Mouse (Mus musculus) hindbrain, embryonic 10.5 days (tissue): ENCODE measurements at regions not wholly inside any gene's neighbourhood (a gene's known extent, or its start where the extent isn't known, plus 50 kb on each side); places are given as distances from the start of the nearest gene placed in this dataset.

ENCODE experiments used
- DNase-seq: peaks from one replicate; pipeline ENCODE4 v3.0.0-alpha.2; 2017; ENCODE audit warnings: low spot score
- H3K27ac ChIP-seq: fragments of 300-500 bp; sonication (generic); 2 replicates; pipeline ENCODE4 v1.5.1; 2016; ENCODE audit warnings: mild to moderate bottlenecking, moderate library complexity
- H3K27me3 ChIP-seq: fragments of 300-500 bp; sonication (generic); 2 replicates; pipeline ENCODE4 v1.6.1; 2016; ENCODE audit warnings: mild to moderate bottlenecking; ENCODE audit not compliant: poor library complexity, insufficient read depth, severe bottlenecking
- H3K36me3 ChIP-seq: fragments of 300-500 bp; sonication (generic); 2 replicates; pipeline ENCODE4 v1.6.1; 2016; ENCODE audit warnings: mild to moderate bottlenecking, moderate library complexity
- H3K4me1 ChIP-seq: fragments of 300-500 bp; sonication (generic); replicated peaks from 2 replicates; pipeline ENCODE4 v1.6.1; 2016; ENCODE audit warnings: mild to moderate bottlenecking
- H3K4me3 ChIP-seq: fragments of 300-500 bp; sonication (generic); 2 replicates; pipeline ENCODE4 v1.5.1; 2016; ENCODE audit warnings: mild to moderate bottlenecking, moderate library complexity
- H3K9me3 ChIP-seq: fragments of 300-500 bp; sonication (generic); 2 replicates; pipeline ENCODE4 v1.6.1; 2016; ENCODE audit warnings: mild to moderate bottlenecking, moderate library complexity
- WGBS: fragments of 180-500 bp; shearing (Covaris S2); methylation state at CpG from one replicate; pipeline ENCODE4 v1.1.7; 2016; 5-methylcytosine and 5-hydroxymethylcytosine counted together

- Histone ChIP-seq H3K4me3 (no peak overlapping the region), H3K27me3 (no peaks in the 10 kb centered on the region), H3K4me1 (peaks cover 3% of the 10 kb centered on the region; the same call in 1 of the 2 replicates), H3K9me3 (no peaks in the 10 kb centered on the region), H3K27ac (no peak overlapping the region), H3K36me3 (no peaks in the 10 kb centered on the region)
- no peak for DNase-seq
- WGBS = 86% methylated on average over 5 of the region's 5 CpGs
These were observed 155.3 kb upstream of the Plxnc1 start for GRCm38 (mm10) chr10:95099906-95100305.

- DNase-seq = no peak
- no peaks in the 10 kb centered on the region for H3K9me3 ChIP-seq
- peaks cover 20% of the 10 kb centered on the region for H3K4me1 ChIP-seq
- H3K27ac ChIP-seq = no peak overlapping the region
- no peak overlapping the region for H3K4me3 ChIP-seq
- WGBS = 81% methylated on average over 4 of the region's 4 CpGs
- no peaks in the 10 kb centered on the region for H3K36me3 ChIP-seq
- H3K27me3 ChIP-seq = no peaks in the 10 kb centered on the region
These were observed 151.2 kb upstream of the Plxnc1 start for GRCm38 (mm10) chr10:95095847-95096246.

- no peaks in the 10 kb centered on the region for H3K36me3 ChIP-seq
- no peak overlapping the region for H3K4me3 ChIP-seq
- no peak overlapping the region for H3K27ac ChIP-seq
- 77% methylated on average over 8 of the region's 8 CpGs for WGBS
- peaks cover 21% of the 10 kb centered on the region for H3K4me1 ChIP-seq
- H3K27me3 ChIP-seq = no peaks in the 10 kb centered on the region
- no peaks in the 10 kb centered on the region for H3K9me3 ChIP-seq
- no peak for DNase-seq
These were observed 150.1 kb upstream of the Plxnc1 start for GRCm38 (mm10) chr10:95094771-95095170.

- H3K27ac ChIP-seq = no peak overlapping the region
- H3K36me3 ChIP-seq = no peaks in the 10 kb centered on the region
- H3K27me3 ChIP-seq = peaks cover 8% of the 10 kb centered on the region
- no peak overlapping the region for H3K4me3 ChIP-seq
- H3K4me1 ChIP-seq = peaks cover 22% of the 10 kb centered on the region
- 53% methylated on average over 5 of the region's 5 CpGs for WGBS
- no peaks in the 10 kb centered on the region for H3K9me3 ChIP-seq
- no peak for DNase-seq
These were observed 148.6 kb upstream of the Plxnc1 start for GRCm38 (mm10) chr10:95093266-95093665.

GRCm38 (mm10) chr10:95091086-95091485, 146.5 kb upstream of the Plxnc1 start:
- no peak for DNase-seq
- peaks cover 26% of the 10 kb centered on the region for H3K4me1 ChIP-seq
- H3K27ac ChIP-seq = no peak overlapping the region
- H3K27me3 ChIP-seq = peaks cover 13% of the 10 kb centered on the region
- H3K36me3 ChIP-seq = no peaks in the 10 kb centered on the region
- H3K9me3 ChIP-seq = no peaks in the 10 kb centered on the region
- no peak overlapping the region for H3K4me3 ChIP-seq
- WGBS = 69% methylated on average over 6 of the region's 6 CpGs

- no peaks in the 10 kb centered on the region for H3K36me3 ChIP-seq
- DNase-seq = no peak
- H3K27me3 ChIP-seq = peaks cover 13% of the 10 kb centered on the region
- no peak overlapping the region for H3K27ac ChIP-seq
- peaks cover 26% of the 10 kb centered on the region for H3K4me1 ChIP-seq
- no peaks in the 10 kb centered on the region for H3K9me3 ChIP-seq
- H3K4me3 ChIP-seq = no peak overlapping the region
- 93% methylated on average over 4 of the region's 4 CpGs for WGBS
These were observed 146.0 kb upstream of the Plxnc1 start for GRCm38 (mm10) chr10:95090641-95091040.

GRCm38 (mm10) chr10:95090035-95090434, 145.4 kb upstream of the Plxnc1 start:
- no peak overlapping the region for H3K4me3 ChIP-seq
- H3K27me3 ChIP-seq = peaks cover 13% of the 10 kb centered on the region
- H3K9me3 ChIP-seq = no peaks in the 10 kb centered on the region
- 89% methylated on average over 9 of the region's 9 CpGs for WGBS
- H3K4me1 ChIP-seq = peaks cover 25% of the 10 kb centered on the region
- no peaks in the 10 kb centered on the region for H3K36me3 ChIP-seq
- no peak overlapping the region for H3K27ac ChIP-seq
- DNase-seq = no peak

GRCm38 (mm10) chr10:95087864-95088570, 143.4 kb upstream of the Plxnc1 start:
- no peaks in the 10 kb centered on the region for H3K9me3 ChIP-seq
- no peak overlapping the region for H3K4me3 ChIP-seq
- 44% methylated on average over 13 of the region's 13 CpGs for WGBS
- H3K36me3 ChIP-seq = no peaks in the 10 kb centered on the region
- H3K4me1 ChIP-seq = peaks cover 14% of the 10 kb centered on the region; the same call in 1 of the 2 replicates
- DNase-seq = peak; percentile 60
- peaks cover 13% of the 10 kb centered on the region for H3K27me3 ChIP-seq
- peak overlapping the region; percentile 29; the same call in 1 of the 2 replicates for H3K27ac ChIP-seq

GRCm38 (mm10) chr10:95086755-95087154, 142.1 kb upstream of the Plxnc1 start:
- H3K27me3 ChIP-seq = peaks cover 13% of the 10 kb centered on the region
- WGBS = 68% methylated on average over 4 of the region's 4 CpGs

GRCm38 (mm10) chr10:95085688-95086268, 141.1 kb upstream of the Plxnc1 start:
- Histone ChIP-seq H3K36me3 (no peaks in the 10 kb centered on the region), H3K9me3 (no peaks in the 10 kb centered on the region), H3K4me1 (0 out of 2 replicates have a peak, but pooled peaks cover 5% of the 10 kb centered on the region), H3K27me3 (peaks cover 13% of the 10 kb centered on the region), H3K4me3 (no peak overlapping the region), H3K27ac (no peak overlapping the region)
- DNase-seq = no peak
- 85% methylated on average over 8 of the region's 8 CpGs for WGBS

More at GRCm38 (mm10) chr10:95086755-95087154, 142.1 kb upstream of the Plxnc1 start:
- 0 out of 2 replicates have a peak, but pooled peaks cover 11% of the 10 kb centered on the region for H3K4me1 ChIP-seq
- DNase-seq = no peak
- no peaks in the 10 kb centered on the region for H3K9me3 ChIP-seq
- no peaks in the 10 kb centered on the region for H3K36me3 ChIP-seq
- no peak overlapping the region for H3K4me3 ChIP-seq
- no peak overlapping the region for H3K27ac ChIP-seq

GRCm38 (mm10) chr10:95083341-95084148, 138.9 kb upstream of the Plxnc1 start:
- no peak for DNase-seq
- Histone ChIP-seq H3K4me1 (0 out of 2 replicates have a peak, but pooled peaks cover 5% of the 10 kb centered on the region), H3K27me3 (peaks cover 4% of the 10 kb centered on the region; the same call in 1 of the 2 replicates), H3K4me3 (no peak overlapping the region), H3K9me3 (no peaks in the 10 kb centered on the region), H3K27ac (no peak overlapping the region), H3K36me3 (no peaks in the 10 kb centered on the region)
- WGBS = 78% methylated on average over 14 of the region's 14 CpGs

GRCm38 (mm10) chr10:95082634-95083033, 138.0 kb upstream of the Plxnc1 start:
- H3K9me3 ChIP-seq = no peaks in the 10 kb centered on the region
- no peak overlapping the region for H3K27ac ChIP-seq
- H3K36me3 ChIP-seq = no peaks in the 10 kb centered on the region
- DNase-seq = no peak
- H3K27me3 ChIP-seq = peaks cover 4% of the 10 kb centered on the region; the same call in 1 of the 2 replicates
- 91% methylated on average over 5 of the region's 5 CpGs for WGBS
- no peaks in the 10 kb centered on the region for H3K4me1 ChIP-seq
- H3K4me3 ChIP-seq = no peak overlapping the region

- 92% methylated on average over 5 of the region's 5 CpGs for WGBS
- DNase-seq = no peak
- H3K4me1 ChIP-seq = peaks cover 5% of the 10 kb centered on the region; the same call in 1 of the 2 replicates
- no peak overlapping the region for H3K27ac ChIP-seq
- no peak overlapping the region for H3K4me3 ChIP-seq
- no peaks in the 10 kb centered on the region for H3K27me3 ChIP-seq
- no peaks in the 10 kb centered on the region for H3K36me3 ChIP-seq
- no peaks in the 10 kb centered on the region for H3K9me3 ChIP-seq
These were observed 135.3 kb upstream of the Plxnc1 start for GRCm38 (mm10) chr10:95079979-95080378.
